Mouse (Mus musculus): ENCODE measurements at regions not wholly inside any gene's neighbourhood (a gene's known extent, or its start where the extent isn't known, plus 50 kb on each side); places are given as distances from the start of the nearest gene placed in this dataset.
A peak's percentile ranks its signal among the peaks of the same experiment; 100 is the strongest.

- ATAC-seq (replicated peaks; ENCODE audit: low FRiP score) (no peak), DNase-seq (ENCODE audit: low spot score) (no peak)
- H3K4me2 ChIP-seq: no peak overlapping the region
- no peaks in the 10 kb centered on the region for H3K4me1 ChIP-seq (replicated peaks; ENCODE audit: control insufficient read depth, insufficient read depth, low read length)
- H3K27ac ChIP-seq (ENCODE audit: low read depth, low read length): no peak overlapping the region
- H3K36me3 ChIP-seq (ENCODE audit: control insufficient read depth, insufficient read depth, low read length): no peaks in the 10 kb centered on the region
- no peak overlapping the region for H3K9ac ChIP-seq (ENCODE audit: low read depth, low read length)
- no peaks in the 10 kb centered on the region for H3K9me3 ChIP-seq (ENCODE audit: control insufficient read depth, low read length)
- H3K27me3 ChIP-seq (replicated peaks; ENCODE audit: control insufficient read depth, insufficient read depth, low read length): no peaks in the 10 kb centered on the region
- no peak overlapping the region for H3K4me3 ChIP-seq (ENCODE audit: low read depth, low read length)
Observed at GRCm38 (mm10) chr13:84636831-84637230, 414.7 kb downstream of the Tmem161b start.

GRCm38 (mm10) chr13:84637606-84638005 lies 415.5 kb downstream of the Tmem161b start:
- H3K9me3 ChIP-seq (ENCODE audit: control insufficient read depth, low read length): no peaks in the 10 kb centered on the region
- no peak for DNase-seq (ENCODE audit: low spot score)
- H3K27ac ChIP-seq (ENCODE audit: low read depth, low read length): no peak overlapping the region
- ATAC-seq (replicated peaks; ENCODE audit: low FRiP score): no peak
- H3K4me1 ChIP-seq (replicated peaks; ENCODE audit: control insufficient read depth, insufficient read depth, low read length): no peaks in the 10 kb centered on the region
- H3K36me3 ChIP-seq (ENCODE audit: control insufficient read depth, insufficient read depth, low read length): no peaks in the 10 kb centered on the region
- no peak overlapping the region for H3K4me3 ChIP-seq (ENCODE audit: low read depth, low read length)
- no peak overlapping the region for H3K9ac ChIP-seq (ENCODE audit: low read depth, low read length)
- WGBS: 84% methylated on average over 1 of the region's 1 CpGs
- H3K27me3 ChIP-seq (replicated peaks; ENCODE audit: control insufficient read depth, insufficient read depth, low read length): no peaks in the 10 kb centered on the region
- H3K4me2 ChIP-seq: no peak overlapping the region

DNA sequence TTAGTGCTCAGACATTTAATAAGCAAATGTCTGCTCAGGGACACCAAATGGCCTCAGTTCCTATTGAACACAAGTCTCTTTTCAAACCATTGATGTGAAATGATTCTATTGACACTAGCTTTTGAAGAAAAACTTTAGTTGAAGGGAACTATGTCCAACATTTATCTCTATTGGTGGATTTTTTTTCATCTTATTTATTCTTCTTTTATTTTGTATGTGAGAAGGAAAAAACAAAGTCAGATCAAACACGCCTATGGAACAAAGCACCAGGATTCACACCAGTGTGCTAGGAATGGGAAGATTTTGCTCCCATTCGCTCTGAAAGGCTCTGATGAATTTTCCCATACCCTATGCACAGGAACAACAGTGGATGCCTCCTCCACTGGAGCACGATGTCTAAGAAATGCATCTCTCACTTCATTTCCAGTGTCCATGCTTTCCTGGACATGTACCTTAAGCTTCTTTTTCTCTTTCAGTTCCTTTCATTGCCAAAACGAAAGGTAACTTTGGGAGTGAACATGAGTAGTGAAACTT lies 416.4 kb downstream of the Tmem161b start:
- Histone ChIP-seq H3K36me3 (ENCODE audit: control insufficient read depth, insufficient read depth, low read length) (no peaks in the 10 kb centered on the region), H3K27me3 (replicated peaks; ENCODE audit: control insufficient read depth, insufficient read depth, low read length) (no peaks in the 10 kb centered on the region), H3K27ac (ENCODE audit: low read depth, low read length) (no peak overlapping the region), H3K4me2 (no peak overlapping the region), H3K4me3 (ENCODE audit: low read depth, low read length) (no peak overlapping the region), H3K4me1 (replicated peaks; ENCODE audit: control insufficient read depth, insufficient read depth, low read length) (no peaks in the 10 kb centered on the region), H3K9ac (ENCODE audit: low read depth, low read length) (no peak overlapping the region), H3K9me3 (ENCODE audit: control insufficient read depth, low read length) (no peaks in the 10 kb centered on the region)
- ATAC-seq (replicated peaks; ENCODE audit: low FRiP score) (no peak), DNase-seq (ENCODE audit: low spot score) (no peak)
- WGBS: 78% methylated on average over 4 of the region's 4 CpGs

DNA sequence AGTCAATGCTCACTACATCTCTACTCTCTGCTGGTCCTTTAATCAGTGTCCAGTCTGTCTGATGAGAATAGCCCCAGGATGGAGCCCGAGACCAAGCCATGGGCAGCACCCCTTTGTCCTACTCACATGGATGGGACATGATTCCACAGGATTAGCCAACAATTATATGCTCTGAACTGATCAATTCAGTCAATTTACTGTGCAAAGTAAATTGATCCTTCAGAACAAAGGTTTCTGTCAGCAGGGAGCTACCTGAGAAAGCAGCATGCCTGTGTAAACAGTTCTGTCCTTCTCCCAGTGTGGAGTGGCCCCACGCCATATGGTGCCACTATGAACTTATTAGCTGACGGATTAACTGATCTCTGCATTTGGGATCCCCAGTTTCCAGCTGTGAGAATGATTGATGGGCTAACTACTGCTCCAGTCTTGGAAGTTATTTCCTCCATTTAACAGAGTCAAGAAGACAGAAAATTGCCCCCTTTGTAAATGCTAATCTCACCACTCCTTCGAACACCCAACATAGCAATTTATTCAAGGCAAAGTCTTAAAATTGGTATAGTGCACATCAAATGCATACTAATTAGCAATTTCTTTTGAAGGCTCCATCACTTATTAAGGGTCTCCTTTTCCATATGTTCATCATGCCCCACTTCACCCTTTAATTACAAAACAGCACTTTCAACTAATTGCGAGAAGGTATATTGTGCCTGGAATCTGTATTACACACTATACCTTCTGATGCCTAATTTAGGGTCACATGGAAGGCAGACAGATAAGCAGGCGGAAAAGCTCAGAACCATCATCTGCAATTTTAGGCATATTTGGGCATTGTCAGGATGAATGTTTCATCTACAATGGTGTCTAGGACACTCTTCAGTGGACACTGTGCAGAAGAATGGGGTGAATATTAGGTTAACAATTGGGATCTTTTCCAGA lies 417.3 kb downstream of the Tmem161b start:
- no peaks in the 10 kb centered on the region for H3K9me3 ChIP-seq (ENCODE audit: control insufficient read depth, low read length)
- no peak overlapping the region for H3K4me2 ChIP-seq
- ATAC-seq (replicated peaks; ENCODE audit: low FRiP score): no peak
- no peak overlapping the region for H3K9ac ChIP-seq (ENCODE audit: low read depth, low read length)
- DNase-seq (ENCODE audit: low spot score): no peak
- 70% methylated on average over 6 of the region's 6 CpGs for WGBS
- no peaks in the 10 kb centered on the region for H3K36me3 ChIP-seq (ENCODE audit: control insufficient read depth, insufficient read depth, low read length)
- no peaks in the 10 kb centered on the region for H3K27me3 ChIP-seq (replicated peaks; ENCODE audit: control insufficient read depth, insufficient read depth, low read length)
- no peak overlapping the region for H3K27ac ChIP-seq (ENCODE audit: low read depth, low read length)
- H3K4me1 ChIP-seq (replicated peaks; ENCODE audit: control insufficient read depth, insufficient read depth, low read length): no peaks in the 10 kb centered on the region
- H3K4me3 ChIP-seq (ENCODE audit: low read depth, low read length): no peak overlapping the region

- no peaks in the 10 kb centered on the region for H3K36me3 ChIP-seq (ENCODE audit: control insufficient read depth, insufficient read depth, low read length)
- DNase-seq (ENCODE audit: low spot score) (no peak), ATAC-seq (replicated peaks; ENCODE audit: low FRiP score) (no peak; the same call in 1 of the 2 replicates)
- H3K4me3 ChIP-seq (ENCODE audit: low read depth, low read length): no peak overlapping the region
- no peak overlapping the region for H3K27ac ChIP-seq (ENCODE audit: low read depth, low read length)
- WGBS: 54% methylated on average over 4 of the region's 4 CpGs
- no peaks in the 10 kb centered on the region for H3K27me3 ChIP-seq (replicated peaks; ENCODE audit: control insufficient read depth, insufficient read depth, low read length)
- H3K9me3 ChIP-seq (ENCODE audit: control insufficient read depth, low read length): no peaks in the 10 kb centered on the region
- no peaks in the 10 kb centered on the region for H3K4me1 ChIP-seq (replicated peaks; ENCODE audit: control insufficient read depth, insufficient read depth, low read length)
- H3K9ac ChIP-seq (ENCODE audit: low read depth, low read length): no peak overlapping the region
- H3K4me2 ChIP-seq: no peak overlapping the region
Observed at GRCm38 (mm10) chr13:84644024-84644423, 421.9 kb downstream of the Tmem161b start.

DNA sequence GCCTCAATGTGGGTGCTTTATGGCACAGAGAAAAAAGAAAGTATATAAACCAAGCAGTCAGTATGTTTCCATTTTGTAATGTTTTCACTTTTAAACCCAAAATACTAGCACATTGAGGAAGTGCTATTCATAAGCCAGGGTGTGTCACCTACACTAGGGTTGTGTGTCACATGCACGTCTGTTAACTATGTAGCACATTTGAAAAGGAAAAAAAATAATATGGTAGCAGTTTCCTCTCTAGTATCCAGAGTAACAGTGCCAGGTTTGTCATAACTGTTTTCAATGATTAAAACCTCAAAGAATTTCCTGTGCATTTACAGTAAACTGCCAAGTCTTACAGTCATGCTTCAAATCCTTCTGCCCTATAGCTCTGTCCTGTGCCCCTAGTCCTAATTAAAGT lies 424.8 kb downstream of the Tmem161b start:
- Histone ChIP-seq H3K27me3 (replicated peaks; ENCODE audit: control insufficient read depth, insufficient read depth, low read length) (no peaks in the 10 kb centered on the region), H3K9ac (ENCODE audit: low read depth, low read length) (no peak overlapping the region), H3K4me2 (no peak overlapping the region), H3K9me3 (ENCODE audit: control insufficient read depth, low read length) (no peaks in the 10 kb centered on the region), H3K4me1 (replicated peaks; ENCODE audit: control insufficient read depth, insufficient read depth, low read length) (no peaks in the 10 kb centered on the region), H3K27ac (ENCODE audit: low read depth, low read length) (no peak overlapping the region), H3K36me3 (ENCODE audit: control insufficient read depth, insufficient read depth, low read length) (no peaks in the 10 kb centered on the region), H3K4me3 (ENCODE audit: low read depth, low read length) (no peak overlapping the region)
- no peak for DNase-seq (ENCODE audit: low spot score)
- ATAC-seq (replicated peaks; ENCODE audit: low FRiP score): no peak
- 62% methylated on average over 1 of the region's 1 CpGs for WGBS

DNA sequence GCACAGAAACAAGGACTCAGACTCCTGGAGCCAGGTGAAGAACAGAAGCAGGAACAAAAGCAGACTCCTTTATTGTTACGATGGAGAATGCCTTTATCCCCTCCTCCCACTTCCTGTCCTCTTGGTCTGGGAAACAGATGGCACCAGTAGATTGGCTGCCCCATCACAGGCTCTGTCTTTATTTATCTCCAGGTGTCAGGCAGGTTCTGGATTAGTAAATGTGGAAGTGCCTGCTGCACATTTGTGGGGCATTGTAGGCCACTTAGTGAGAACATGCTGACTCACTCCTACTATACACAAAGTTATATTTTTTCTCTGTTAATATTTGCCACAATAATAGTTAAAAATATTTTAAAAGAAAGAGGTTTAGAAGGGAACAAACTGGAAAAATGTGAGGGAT lies 426.0 kb downstream of the Tmem161b start:
- 37% methylated on average over 1 of the region's 1 CpGs for WGBS
- peak; percentile 67 for ATAC-seq (replicated peaks; ENCODE audit: low FRiP score)
- H3K4me1 ChIP-seq (replicated peaks; ENCODE audit: control insufficient read depth, insufficient read depth, low read length): no peaks in the 10 kb centered on the region

DNA sequence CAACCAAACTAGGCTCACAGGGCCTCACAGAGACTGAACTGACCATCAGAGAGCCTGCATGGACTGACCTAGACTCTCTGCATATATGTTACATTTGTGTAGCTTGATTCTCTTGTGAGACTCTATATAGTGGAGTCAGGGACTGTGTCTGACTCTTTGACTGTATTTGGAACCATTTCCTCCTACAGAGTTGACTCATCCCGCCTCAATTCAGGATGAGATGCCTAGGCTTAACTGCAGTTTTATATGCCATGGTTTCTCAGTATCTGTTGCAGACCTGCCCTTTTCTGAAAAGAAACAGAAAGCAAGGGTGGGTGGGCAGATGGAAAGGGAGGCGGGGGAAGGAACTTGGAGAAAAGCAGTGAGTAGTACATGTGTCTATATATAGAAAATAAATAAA lies 441.9 kb downstream of the Tmem161b start:
- Histone ChIP-seq H3K36me3 (ENCODE audit: control insufficient read depth, insufficient read depth, low read length) (no peaks in the 10 kb centered on the region), H3K27ac (ENCODE audit: low read depth, low read length) (no peak overlapping the region), H3K4me2 (no peak overlapping the region), H3K4me3 (ENCODE audit: low read depth, low read length) (no peak overlapping the region), H3K27me3 (replicated peaks; ENCODE audit: control insufficient read depth, insufficient read depth, low read length) (no peaks in the 10 kb centered on the region), H3K9me3 (ENCODE audit: control insufficient read depth, low read length) (no peaks in the 10 kb centered on the region), H3K4me1 (replicated peaks; ENCODE audit: control insufficient read depth, insufficient read depth, low read length) (no peaks in the 10 kb centered on the region), H3K9ac (ENCODE audit: low read depth, low read length) (no peak overlapping the region)
- DNase-seq (ENCODE audit: low spot score): no peak
- WGBS: 79% methylated on average over 2 of the region's 2 CpGs
- no peak for ATAC-seq (replicated peaks; ENCODE audit: low FRiP score)

More for the DNA sequence above, 426.0 kb downstream of the Tmem161b start:
- H3K9me3 ChIP-seq (ENCODE audit: control insufficient read depth, low read length): no peaks in the 10 kb centered on the region
- no peaks in the 10 kb centered on the region for H3K36me3 ChIP-seq (ENCODE audit: control insufficient read depth, insufficient read depth, low read length)
- no peak for DNase-seq (ENCODE audit: low spot score)
- H3K9ac ChIP-seq (ENCODE audit: low read depth, low read length): no peak overlapping the region
- H3K4me3 ChIP-seq (ENCODE audit: low read depth, low read length): no peak overlapping the region
- H3K4me2 ChIP-seq: no peak overlapping the region
- no peaks in the 10 kb centered on the region for H3K27me3 ChIP-seq (replicated peaks; ENCODE audit: control insufficient read depth, insufficient read depth, low read length)
- H3K27ac ChIP-seq (ENCODE audit: low read depth, low read length): no peak overlapping the region

DNA sequence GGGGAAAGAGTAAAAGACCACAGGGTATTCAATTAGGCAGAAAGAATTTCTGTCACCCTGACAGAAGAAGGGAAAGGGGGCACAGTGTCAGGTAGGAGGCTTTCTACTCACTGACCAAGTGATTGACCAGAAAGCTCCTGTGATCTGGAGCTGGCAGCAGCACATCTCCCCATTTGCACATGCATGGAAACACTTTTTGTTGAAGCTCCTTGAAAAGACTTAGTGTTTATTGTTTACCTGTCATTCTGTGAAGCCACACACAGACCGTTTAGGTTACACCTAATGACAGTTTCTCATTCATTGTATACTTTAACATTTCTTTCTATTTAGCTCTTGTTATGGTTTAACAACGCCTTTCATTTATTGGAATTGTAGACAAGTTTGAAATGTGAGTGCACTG lies 458.9 kb downstream of the Tmem161b start:
- 71% methylated on average over 2 of the region's 2 CpGs for WGBS

More for the DNA sequence above, 458.9 kb downstream of the Tmem161b start:
- Histone ChIP-seq H3K9ac (ENCODE audit: low read depth, low read length) (no peak overlapping the region), H3K4me3 (ENCODE audit: low read depth, low read length) (no peak overlapping the region), H3K4me1 (replicated peaks; ENCODE audit: control insufficient read depth, insufficient read depth, low read length) (no peaks in the 10 kb centered on the region), H3K27ac (ENCODE audit: low read depth, low read length) (no peak overlapping the region), H3K4me2 (no peak overlapping the region), H3K36me3 (ENCODE audit: control insufficient read depth, insufficient read depth, low read length) (no peaks in the 10 kb centered on the region), H3K27me3 (replicated peaks; ENCODE audit: control insufficient read depth, insufficient read depth, low read length) (no peaks in the 10 kb centered on the region), H3K9me3 (ENCODE audit: control insufficient read depth, low read length) (no peaks in the 10 kb centered on the region)
- DNase-seq (ENCODE audit: low spot score): no peak
- no peak for ATAC-seq (replicated peaks; ENCODE audit: low FRiP score)
